Mouse (Mus musculus): ENCODE results near the gene Lgr5. TPM values are rescaled to one million over a fixed set of nuclear protein-coding genes. Genes with fewer than 3 reads are reported as not detected.

Lgr5 gene
- polyA plus RNA-seq (2015; fragmentation: Nextera tagmentation; extraction: Ambion mirVana), result 0.31 and 1.1 TPM in 2 replicates

DNA sequence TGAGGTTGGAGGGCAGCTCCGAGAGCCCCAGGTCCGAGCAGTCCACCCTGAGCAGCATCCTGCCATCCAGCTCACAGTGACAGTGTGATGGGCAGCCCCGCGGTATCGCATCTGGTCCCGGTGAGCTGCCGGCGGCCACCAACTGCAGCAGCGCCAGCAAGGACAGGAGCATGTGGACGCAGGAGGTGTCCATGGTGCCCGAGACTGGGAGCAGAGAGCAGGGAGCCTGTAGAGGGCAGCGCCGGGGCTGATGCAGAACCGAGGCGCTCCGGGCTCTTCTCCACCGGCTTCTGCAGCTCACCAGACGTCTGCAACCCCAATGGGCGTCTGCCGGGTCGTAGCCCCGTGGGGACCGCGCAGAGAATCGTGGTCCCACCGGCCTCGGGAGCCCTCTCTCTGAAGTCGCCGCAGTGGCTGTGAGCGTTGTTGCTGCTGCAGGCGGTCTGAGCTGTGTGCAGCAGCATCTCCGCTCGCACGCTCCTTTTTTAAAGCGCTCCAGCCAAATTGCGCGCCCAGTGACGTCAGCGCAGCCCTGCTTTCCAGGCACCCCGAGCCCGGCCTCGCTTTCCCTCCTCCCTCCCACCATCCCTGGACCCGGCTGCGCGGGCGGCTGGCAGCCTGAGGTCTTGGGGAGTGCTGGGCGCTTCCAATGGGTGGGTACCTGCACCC is at the start of gene Lgr5:
TSS of gene Lgr5 (minus strand) at position 480 of the 669 bp plus-strand sequence.
- Histone ChIP-seq H3K4me1 (replicated peaks) (peaks cover 28% of the 10 kb centered on the region), H3K27me3 (peaks cover 59% of the 10 kb centered on the region), H3K9me3 (replicated peaks) (no peaks in the 10 kb centered on the region), H3K9ac (no peak within 1 kb of the TSS), H3K36me3 (no peaks in the 10 kb centered on the region), H3K4me3 (peak within 1 kb of the TSS; percentile 54), H3K4me2 (peak within 1 kb of the TSS; percentile 94), H3K27ac (no peak within 1 kb of the TSS)
- ATAC-seq (replicated peaks; ENCODE audit: insufficient number of reproducible peaks, insufficient read depth, low FRiP score, low read depth), result peak; percentile 80
- WGBS, result under 1% methylated on average over 47 of the region's 47 CpGs

DNA sequence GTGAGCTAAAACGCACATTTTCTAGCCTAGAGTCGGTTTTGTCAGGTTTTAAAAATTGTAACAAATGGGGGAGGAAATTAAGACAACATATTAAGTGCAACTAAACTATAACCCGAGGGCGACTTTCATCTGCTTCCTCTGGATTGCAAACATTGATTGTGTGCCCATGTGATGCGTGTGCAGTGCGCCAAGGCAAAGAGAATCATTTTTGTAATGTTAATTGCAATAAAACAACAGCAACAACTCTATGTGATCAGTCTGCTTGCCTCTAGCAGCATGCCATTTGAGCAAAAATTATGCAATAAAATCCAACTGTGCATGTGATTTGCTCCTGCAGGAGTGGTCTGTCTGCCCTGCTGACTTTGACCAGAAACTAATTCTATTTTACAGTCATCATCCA is 39.1 kb upstream of the Lgr5 start:
- no peaks in the 10 kb centered on the region for H3K36me3 ChIP-seq
- no peak overlapping the region for H3K4me2 ChIP-seq
- H3K9ac ChIP-seq, result no peak overlapping the region
- no peaks in the 10 kb centered on the region for H3K9me3 ChIP-seq (replicated peaks)
- H3K4me3 ChIP-seq, result no peak overlapping the region
- no peak overlapping the region for H3K27ac ChIP-seq
- no peak for ATAC-seq (replicated peaks; ENCODE audit: insufficient number of reproducible peaks, insufficient read depth, low FRiP score, low read depth)
- 81% methylated on average over 6 of the region's 6 CpGs for WGBS
- no peaks in the 10 kb centered on the region for H3K4me1 ChIP-seq (replicated peaks)
- no peaks in the 10 kb centered on the region for H3K27me3 ChIP-seq

DNA sequence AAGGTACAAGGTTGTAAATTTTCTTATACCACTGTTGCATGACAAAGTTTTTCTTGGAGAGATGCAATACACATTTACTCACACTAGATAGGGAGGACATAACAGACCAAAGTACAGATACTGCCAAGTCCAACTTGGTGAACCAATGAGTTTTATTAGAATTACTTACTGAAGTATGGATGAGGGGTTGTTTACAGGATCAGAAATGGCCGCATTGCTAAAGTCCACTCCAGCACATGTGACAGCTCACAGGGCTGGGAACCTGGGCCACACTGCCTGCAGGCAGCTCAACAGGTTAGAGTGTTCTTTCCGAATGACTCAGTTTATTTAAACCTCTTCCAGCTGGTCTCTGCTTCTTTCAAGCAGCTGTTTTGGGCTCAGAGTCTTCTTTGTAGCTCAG is 37.4 kb upstream of the Lgr5 start:
- Histone ChIP-seq H3K9me3 (replicated peaks) (no peaks in the 10 kb centered on the region), H3K4me3 (no peak overlapping the region), H3K27me3 (no peaks in the 10 kb centered on the region), H3K27ac (no peak overlapping the region), H3K9ac (no peak overlapping the region), H3K4me2 (no peak overlapping the region), H3K4me1 (replicated peaks) (no peaks in the 10 kb centered on the region), H3K36me3 (no peaks in the 10 kb centered on the region)
- 81% methylated on average over 2 of the region's 2 CpGs for WGBS
- ATAC-seq (replicated peaks; ENCODE audit: insufficient number of reproducible peaks, insufficient read depth, low FRiP score, low read depth), result no peak

DNA sequence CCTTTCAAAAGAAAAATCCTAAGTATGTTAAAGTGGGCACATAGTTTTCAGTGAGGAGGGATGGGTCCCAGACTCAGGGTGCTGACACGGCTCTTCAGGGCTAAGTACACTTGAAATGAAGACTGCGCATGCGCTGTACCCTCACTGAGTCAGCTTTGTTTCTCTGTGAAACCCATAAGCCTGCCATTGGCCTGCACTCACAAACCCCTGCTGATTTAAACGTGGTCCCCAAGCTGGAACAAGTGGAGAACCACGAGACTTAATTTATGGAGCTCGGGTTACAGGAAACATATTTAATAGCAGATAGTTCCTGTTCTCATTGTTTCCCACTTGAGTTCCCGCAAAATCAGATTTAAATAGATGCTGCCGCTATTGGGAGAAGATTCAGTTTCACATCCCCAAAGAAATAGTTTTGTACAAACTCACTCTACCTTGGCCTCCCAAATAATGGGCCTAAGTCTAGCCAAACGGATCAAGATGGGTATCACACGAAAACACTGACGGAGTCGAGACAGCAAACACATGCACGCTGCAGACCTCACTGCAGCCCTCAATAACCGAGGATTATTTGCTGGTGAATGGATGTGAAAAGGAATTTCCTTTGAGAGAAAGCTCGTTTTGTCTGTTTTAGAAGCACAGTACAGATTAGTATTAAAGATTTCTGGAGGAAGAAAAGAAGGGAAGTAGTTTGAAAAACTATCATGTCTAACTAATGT is 36.5 kb upstream of the Lgr5 start:
- WGBS, result 59% methylated on average over 15 of the region's 15 CpGs
- H3K4me2 ChIP-seq, result 0 out of 2 replicates have a peak overlapping the region, but pooled peaks have one; percentile 30
- no peak overlapping the region for H3K4me3 ChIP-seq
- H3K9me3 ChIP-seq (replicated peaks), result no peaks in the 10 kb centered on the region
- H3K27ac ChIP-seq, result no peak overlapping the region
- no peaks in the 10 kb centered on the region for H3K27me3 ChIP-seq
- no peaks in the 10 kb centered on the region for H3K4me1 ChIP-seq (replicated peaks)
- no peak overlapping the region for H3K9ac ChIP-seq
- H3K36me3 ChIP-seq, result no peaks in the 10 kb centered on the region
- ATAC-seq (replicated peaks; ENCODE audit: insufficient number of reproducible peaks, insufficient read depth, low FRiP score, low read depth), result no peak

DNA sequence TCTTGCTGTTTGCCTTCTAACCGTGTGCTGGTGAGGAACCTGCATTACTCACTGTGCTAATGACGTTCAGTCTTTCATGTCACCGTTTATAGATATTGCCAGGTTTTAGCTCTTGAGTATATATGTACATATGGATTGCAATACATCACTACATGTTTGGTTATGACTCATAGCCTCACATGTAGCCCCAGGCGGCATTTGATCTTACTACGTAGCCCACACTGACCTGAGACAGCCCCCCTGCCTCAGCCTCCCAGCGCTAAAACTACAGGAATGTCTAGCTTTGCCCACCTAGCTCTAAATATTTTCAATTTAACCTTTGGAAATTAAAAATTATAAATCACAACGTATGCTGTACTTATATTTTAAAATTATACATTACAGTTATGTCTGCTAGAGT is 35.9 kb upstream of the Lgr5 start:
- no peaks in the 10 kb centered on the region for H3K9me3 ChIP-seq (replicated peaks)
- no peak for ATAC-seq (replicated peaks; ENCODE audit: insufficient number of reproducible peaks, insufficient read depth, low FRiP score, low read depth)
- no peak overlapping the region for H3K27ac ChIP-seq
- 0 out of 2 replicates have a peak overlapping the region, but pooled peaks have one; percentile 30 for H3K4me2 ChIP-seq
- WGBS, result 74% methylated on average over 7 of the region's 7 CpGs
- H3K4me1 ChIP-seq (replicated peaks), result no peaks in the 10 kb centered on the region
- no peaks in the 10 kb centered on the region for H3K27me3 ChIP-seq
- H3K36me3 ChIP-seq, result no peaks in the 10 kb centered on the region
- H3K4me3 ChIP-seq, result no peak overlapping the region
- no peak overlapping the region for H3K9ac ChIP-seq

DNA sequence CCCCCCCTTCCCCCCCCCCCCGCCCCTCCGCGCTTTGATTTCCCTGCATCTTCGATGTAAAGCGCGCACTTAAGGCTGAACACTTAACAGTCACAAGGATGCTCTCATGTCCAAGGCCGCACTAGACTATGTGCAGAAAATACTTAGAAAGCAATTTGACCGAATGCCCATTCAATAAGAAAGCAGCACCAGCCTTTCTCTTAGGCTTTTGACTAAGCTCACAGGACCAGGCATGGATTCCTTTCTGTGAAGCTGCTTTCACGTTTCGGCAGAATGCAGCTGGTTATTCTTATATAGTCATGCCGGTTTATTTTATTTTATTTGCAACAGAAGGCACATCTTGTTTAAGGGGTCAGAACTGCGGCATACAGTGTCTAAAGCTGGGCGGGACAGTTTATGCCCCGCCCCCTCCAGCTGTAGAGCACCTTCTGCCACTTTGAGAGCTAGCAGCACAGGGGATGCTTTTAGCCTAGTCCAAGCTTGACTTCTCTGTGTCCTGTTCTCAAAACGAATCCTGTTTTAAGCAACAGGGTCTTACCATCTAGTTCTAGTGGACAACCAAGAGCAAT is 30.8 kb upstream of the Lgr5 start:
- 18% methylated on average over 15 of the region's 15 CpGs for WGBS
- Histone ChIP-seq H3K27ac (no peak overlapping the region), H3K4me3 (peak overlapping the region; percentile 10), H3K4me2 (peak overlapping the region; percentile 52), H3K9me3 (replicated peaks) (no peaks in the 10 kb centered on the region), H3K27me3 (no peaks in the 10 kb centered on the region), H3K4me1 (replicated peaks) (no peaks in the 10 kb centered on the region), H3K9ac (no peak overlapping the region), H3K36me3 (no peaks in the 10 kb centered on the region)
- ATAC-seq (replicated peaks; ENCODE audit: insufficient number of reproducible peaks, insufficient read depth, low FRiP score, low read depth), result 0 out of 2 replicates have a peak, but pooled peaks have one; percentile 39

DNA sequence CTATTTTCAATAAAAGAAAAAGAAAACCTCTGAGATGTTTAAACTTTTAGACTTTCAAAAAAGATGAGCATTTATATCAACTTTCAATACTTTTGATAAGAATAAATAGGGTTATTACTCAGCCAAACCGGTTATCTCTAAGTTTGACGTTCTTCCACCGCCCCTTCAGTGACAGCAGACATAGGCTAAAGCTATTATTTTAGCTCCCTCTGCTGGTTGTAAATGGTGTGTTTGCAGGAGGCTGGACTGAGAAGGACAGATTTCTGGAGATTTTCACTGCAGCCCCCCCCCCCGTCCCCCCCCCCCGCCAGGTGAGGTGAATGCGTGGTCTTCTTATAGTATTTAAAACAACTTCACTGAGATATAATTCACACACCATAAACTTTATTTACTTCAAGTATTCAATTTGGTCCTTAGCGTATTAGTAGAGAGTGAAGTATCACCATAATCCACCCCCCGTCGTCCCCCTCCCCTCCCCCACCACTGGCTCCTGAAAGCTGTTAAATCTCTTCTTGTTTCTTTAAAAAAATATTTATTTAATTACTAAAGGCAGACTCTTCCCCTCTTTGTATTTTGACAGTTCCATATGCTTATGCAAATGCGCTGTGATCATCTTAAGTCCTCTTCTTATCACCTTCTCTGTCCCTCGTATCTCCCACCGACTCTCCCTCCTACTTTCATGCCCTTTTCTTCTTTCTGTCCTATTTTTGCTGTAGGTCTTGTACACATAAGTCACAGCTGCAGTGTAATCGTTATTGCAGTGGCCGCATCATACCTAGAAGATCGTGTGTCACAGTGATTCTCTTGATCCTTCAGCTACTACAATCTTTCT is 30.1 kb upstream of the Lgr5 start:
- 10% methylated on average over 14 of the region's 15 CpGs for WGBS
- Histone ChIP-seq H3K27me3 (no peaks in the 10 kb centered on the region), H3K9ac (no peak overlapping the region), H3K4me2 (peak overlapping the region; percentile 52), H3K9me3 (replicated peaks) (no peaks in the 10 kb centered on the region), H3K36me3 (no peaks in the 10 kb centered on the region), H3K27ac (no peak overlapping the region), H3K4me1 (replicated peaks) (no peaks in the 10 kb centered on the region), H3K4me3 (peak overlapping the region; percentile 10)
- ATAC-seq (replicated peaks; ENCODE audit: insufficient number of reproducible peaks, insufficient read depth, low FRiP score, low read depth), result no peak

DNA sequence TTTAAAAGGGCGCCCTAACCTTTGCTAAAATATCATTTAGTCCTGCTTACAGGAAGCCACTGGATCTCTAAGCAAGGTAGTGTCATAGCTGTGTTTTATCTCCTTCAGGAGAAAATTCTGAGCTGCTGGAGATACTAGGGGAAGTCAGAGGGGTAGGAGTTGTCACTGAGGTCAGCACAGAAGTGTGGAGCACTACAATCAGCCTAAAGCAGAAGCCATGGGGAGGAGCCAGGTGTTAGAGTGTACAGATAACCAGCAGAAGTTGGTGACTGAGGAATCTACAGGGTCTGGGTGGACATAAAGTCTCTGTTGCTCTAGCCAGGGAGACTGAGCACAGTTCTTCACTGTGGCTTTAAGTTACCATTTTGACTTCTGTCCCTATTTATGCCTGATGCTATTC is 8.2 kb upstream of the Lgr5 start:
- no peaks in the 10 kb centered on the region for H3K4me1 ChIP-seq (replicated peaks)
- no peak overlapping the region for H3K4me2 ChIP-seq
- H3K27me3 ChIP-seq, result no peaks in the 10 kb centered on the region
- no peak for ATAC-seq (replicated peaks; ENCODE audit: insufficient number of reproducible peaks, insufficient read depth, low FRiP score, low read depth)
- WGBS, result 92% methylated on average over 1 of the region's 1 CpGs
- no peak overlapping the region for H3K4me3 ChIP-seq
- no peaks in the 10 kb centered on the region for H3K9me3 ChIP-seq (replicated peaks)
- no peaks in the 10 kb centered on the region for H3K36me3 ChIP-seq
- H3K27ac ChIP-seq, result no peak overlapping the region
- no peak overlapping the region for H3K9ac ChIP-seq

DNA sequence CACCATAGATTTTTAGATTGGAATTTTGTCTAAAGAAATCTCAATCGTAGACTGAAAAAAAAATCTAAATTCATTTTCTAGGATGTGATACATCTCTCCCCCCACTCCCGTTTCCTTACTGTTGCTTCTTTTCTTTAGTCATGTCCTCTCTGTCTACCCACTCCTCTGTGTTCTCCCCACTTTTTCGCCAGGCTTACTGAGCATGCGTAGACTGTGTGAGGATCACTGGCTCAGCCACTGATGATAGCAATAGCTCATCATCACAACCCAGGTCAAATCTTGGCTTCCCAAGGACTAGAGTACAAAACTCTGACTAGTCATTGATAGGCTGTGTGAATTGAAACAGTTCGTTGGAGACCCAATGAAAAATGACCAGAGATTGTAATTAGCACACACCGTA is 6.1 kb upstream of the Lgr5 start:
- no peaks in the 10 kb centered on the region for H3K36me3 ChIP-seq
- H3K9me3 ChIP-seq (replicated peaks), result no peaks in the 10 kb centered on the region
- 72% methylated on average over 6 of the region's 6 CpGs for WGBS
- H3K4me3 ChIP-seq, result no peak overlapping the region
- no peak overlapping the region for H3K27ac ChIP-seq
- no peak overlapping the region for H3K9ac ChIP-seq
- H3K4me1 ChIP-seq (replicated peaks), result no peaks in the 10 kb centered on the region
- no peak overlapping the region for H3K4me2 ChIP-seq
- no peak for ATAC-seq (replicated peaks; ENCODE audit: insufficient number of reproducible peaks, insufficient read depth, low FRiP score, low read depth)
- H3K27me3 ChIP-seq, result peaks cover 10% of the 10 kb centered on the region

DNA sequence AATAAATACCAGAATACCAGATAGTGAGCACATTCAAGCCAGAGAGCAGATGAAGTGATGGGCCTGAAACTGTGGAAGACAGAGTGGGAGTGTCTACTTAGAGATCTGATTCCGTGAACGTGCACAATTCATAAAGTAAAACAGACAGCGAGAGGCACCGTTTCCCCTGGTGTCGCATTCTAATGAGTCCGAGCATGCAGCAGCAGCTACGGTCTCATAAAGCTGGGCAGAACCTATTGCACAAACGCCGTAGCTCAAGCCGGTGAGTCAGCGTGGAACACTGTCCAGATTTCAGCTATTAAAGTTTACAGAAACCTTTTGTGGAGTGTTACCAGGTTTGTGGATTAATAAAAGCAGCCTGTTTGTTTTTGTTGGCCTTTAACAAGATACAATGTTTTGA is 5.6 kb upstream of the Lgr5 start:
- H3K4me2 ChIP-seq, result no peak overlapping the region
- WGBS, result 59% methylated on average over 11 of the region's 11 CpGs
- H3K4me1 ChIP-seq (replicated peaks), result no peaks in the 10 kb centered on the region
- no peaks in the 10 kb centered on the region for H3K9me3 ChIP-seq (replicated peaks)
- no peak for ATAC-seq (replicated peaks; ENCODE audit: insufficient number of reproducible peaks, insufficient read depth, low FRiP score, low read depth)
- no peaks in the 10 kb centered on the region for H3K36me3 ChIP-seq
- H3K27me3 ChIP-seq, result peaks cover 14% of the 10 kb centered on the region
- no peak overlapping the region for H3K9ac ChIP-seq
- H3K27ac ChIP-seq, result no peak overlapping the region
- no peak overlapping the region for H3K4me3 ChIP-seq

DNA sequence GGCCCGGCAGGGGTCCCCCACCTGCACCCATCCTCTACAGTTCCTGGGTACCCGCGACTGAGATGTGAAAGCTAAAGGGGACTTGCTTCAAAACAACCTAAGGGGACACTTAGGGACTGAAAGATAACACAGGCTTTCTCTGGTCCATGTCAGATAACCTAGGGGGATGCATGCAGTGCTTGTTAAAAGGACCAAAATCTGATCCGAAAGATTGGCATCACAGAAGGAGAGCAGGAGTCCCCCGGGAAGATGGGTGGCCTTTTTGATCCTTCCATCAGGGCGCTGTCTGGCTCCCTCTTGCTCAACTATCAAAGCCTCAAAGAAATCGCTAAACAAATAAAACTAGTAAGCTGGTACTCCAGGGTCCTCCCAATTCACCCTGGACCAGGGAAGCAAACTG is 399 bp upstream of the Lgr5 start:
- ATAC-seq (replicated peaks; ENCODE audit: insufficient number of reproducible peaks, insufficient read depth, low FRiP score, low read depth), result no peak
- Histone ChIP-seq H3K4me1 (replicated peaks) (peaks cover 28% of the 10 kb centered on the region), H3K27ac (no peak overlapping the region), H3K4me2 (peak overlapping the region; percentile 94), H3K36me3 (no peaks in the 10 kb centered on the region), H3K4me3 (peak overlapping the region; percentile 54), H3K9ac (no peak overlapping the region), H3K9me3 (replicated peaks) (no peaks in the 10 kb centered on the region), H3K27me3 (peaks cover 59% of the 10 kb centered on the region)
- WGBS, result 1% methylated on average over 7 of the region's 7 CpGs

All from heart, embryonic 15.5 days (tissue).